Mouse (Mus musculus) testis, adult 2 months (tissue): ENCODE results near the gene Rbm10.

ENCODE experiments used
- CTCF ChIP-seq: fragments of 200-500 bp; IDR thresholded peaks from 2 replicates; pipeline ENCODE4 v1.5.1; 2012; ENCODE audit warnings: low read depth, mild to moderate bottlenecking, inconsistent platforms, low read length, moderate library complexity; ENCODE audit not compliant: control insufficient read depth, insufficient read depth, insufficient replicate concordance
- POLR2A ChIP-seq: fragments of 200-500 bp; IDR thresholded peaks from 2 replicates; pipeline ENCODE4 v1.6.1; 2012; ENCODE audit warnings: low read depth, mild to moderate bottlenecking, inconsistent platforms, low read length, moderate library complexity; ENCODE audit not compliant: control insufficient read depth

DNA sequence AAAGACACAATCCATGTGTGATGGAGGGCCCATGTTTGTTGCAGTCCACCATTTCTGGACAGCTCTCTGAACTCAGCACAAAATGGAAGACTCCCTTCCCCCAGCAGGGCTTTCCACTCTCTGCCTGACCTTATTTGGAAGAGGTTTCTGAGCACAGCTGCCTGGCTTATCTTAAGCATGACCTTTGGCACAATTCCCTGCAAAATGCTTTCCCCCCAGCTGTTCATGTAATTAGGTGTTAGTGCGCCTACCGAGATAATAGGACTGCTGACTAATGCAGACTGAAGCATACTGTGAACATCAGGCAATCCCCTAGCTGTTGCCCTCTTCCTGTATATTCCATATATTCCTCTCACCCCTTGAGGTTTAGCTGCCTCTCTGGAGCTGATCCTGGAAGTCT is 46.3 kb upstream of the Rbm10 start:
- TF ChIP-seq POLR2A (no peak), CTCF (no peak)
